Mouse (Mus musculus): ENCODE results near the gene Gm3453.
"Not testable (repeated sequence)": the region's sequence is repeated elsewhere in the genome, so short reads cannot be mapped to it uniquely, and the experiment has no call there.

Gm3453 gene

GRCm38 (mm10) chr14:5979037-5979436, at the start of gene Gm3453:
Gene Gm3453 (minus strand): TSS chr14:5979137.
- not testable (repeated sequence) for DNase-seq

- peak; percentile 5 for DNase-seq
Observed at GRCm38 (mm10) chr14:5987136-5987535, 8.2 kb upstream of the Gm3453 start.

GRCm38 (mm10) chr14:5962441-5962840, 16.5 kb downstream of the Gm3453 start:
- DNase-seq = peak; percentile 20

DNA sequence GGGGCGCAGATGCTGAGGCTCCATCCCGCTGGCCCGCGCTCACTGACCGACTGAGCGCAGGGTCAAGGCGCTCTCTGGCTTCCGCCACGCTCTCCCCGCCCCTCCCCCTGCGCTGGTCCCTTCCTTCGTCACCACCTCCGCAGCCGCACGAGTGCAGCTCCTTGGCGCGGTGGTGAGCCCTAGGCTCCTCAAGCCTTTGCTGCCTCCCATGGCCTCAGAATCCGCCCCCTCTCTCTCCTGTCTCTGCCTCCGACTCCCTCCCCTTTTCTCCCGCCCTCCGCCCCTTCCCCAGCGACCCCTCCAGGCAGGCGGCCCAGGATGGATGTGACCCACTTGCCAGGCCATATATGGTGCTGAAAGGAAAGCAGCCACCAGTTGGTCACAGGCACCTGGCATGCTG, 17.3 kb downstream of the Gm3453 start, which contains the start of gene Gm3248:
Gene Gm3248, minus strand, starts transcription at position 111 of the 400 bp plus-strand sequence.
- not testable (repeated sequence) for DNase-seq

DNA sequence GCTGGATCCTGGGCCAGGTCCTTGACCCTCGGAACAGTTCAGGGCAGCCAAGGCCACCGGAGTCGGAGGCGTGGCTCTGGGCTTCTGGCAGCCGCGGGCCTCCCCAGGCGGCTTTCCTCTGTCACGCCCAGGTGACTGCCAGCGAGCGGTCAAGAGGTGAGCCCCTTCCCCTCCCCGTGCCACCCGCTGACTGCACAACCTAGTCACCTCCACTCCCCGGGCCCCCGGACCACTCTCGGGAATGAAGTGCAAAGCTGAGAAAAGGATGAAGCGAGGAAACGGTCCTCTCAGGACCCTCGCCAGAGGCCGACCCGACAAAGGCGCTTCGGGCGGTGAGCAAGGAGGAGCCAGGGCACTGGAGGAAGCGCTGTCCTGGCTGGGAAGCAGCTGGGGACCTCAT, 17.8 kb downstream of the Gm3453 start:
- peak; percentile 3 for DNase-seq

DNA sequence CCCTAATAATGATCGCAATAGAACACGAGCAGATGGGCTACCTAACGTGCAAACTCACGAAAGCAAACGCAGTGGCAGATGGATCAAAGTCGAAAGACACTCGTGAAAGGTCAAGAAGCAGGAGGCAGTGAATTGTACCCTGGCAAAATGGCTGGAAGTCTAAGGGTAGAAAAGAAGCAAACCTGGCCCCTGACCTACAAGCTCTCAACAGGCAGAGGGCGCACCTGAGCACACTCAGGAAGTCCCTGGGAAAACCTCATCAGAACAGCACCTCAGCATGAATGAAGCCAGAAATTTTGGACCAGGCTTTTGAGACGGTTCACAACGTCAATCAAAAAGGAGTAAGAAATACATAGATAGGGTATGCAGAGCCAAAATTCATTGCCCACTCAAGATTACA, 18.5 kb downstream of the Gm3453 start:
- peak; percentile 4 for DNase-seq

DNA sequence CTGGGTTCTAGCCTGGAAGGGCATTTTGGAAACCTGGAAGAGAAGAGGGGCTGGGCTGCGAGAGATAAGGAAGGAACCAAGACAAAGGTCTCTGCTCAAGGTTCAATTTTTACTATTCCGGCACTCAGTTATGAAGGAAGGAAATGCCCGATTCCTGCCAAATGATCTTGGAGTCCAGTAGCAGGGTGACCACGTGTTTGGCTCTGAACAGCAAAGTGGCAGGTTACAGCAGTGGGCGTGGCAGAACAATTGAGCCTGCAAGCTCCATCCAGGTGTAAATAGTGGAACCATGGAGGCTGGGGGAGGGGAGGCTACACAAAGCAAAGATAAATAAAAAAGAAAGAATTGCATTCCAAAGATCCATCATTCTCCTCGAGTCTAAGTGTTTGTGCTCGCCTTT, 55.7 kb downstream of the Gm3453 start:
- DNase-seq = not testable (repeated sequence)
